Mouse (Mus musculus): ENCODE results near the gene Hormad2. TPM values are rescaled to one million over a fixed set of nuclear protein-coding genes. Genes with fewer than 3 reads are reported as not detected.

Hormad2 gene
- total and polyA plus RNA-seq, 3 experiments = not detected

DNA sequence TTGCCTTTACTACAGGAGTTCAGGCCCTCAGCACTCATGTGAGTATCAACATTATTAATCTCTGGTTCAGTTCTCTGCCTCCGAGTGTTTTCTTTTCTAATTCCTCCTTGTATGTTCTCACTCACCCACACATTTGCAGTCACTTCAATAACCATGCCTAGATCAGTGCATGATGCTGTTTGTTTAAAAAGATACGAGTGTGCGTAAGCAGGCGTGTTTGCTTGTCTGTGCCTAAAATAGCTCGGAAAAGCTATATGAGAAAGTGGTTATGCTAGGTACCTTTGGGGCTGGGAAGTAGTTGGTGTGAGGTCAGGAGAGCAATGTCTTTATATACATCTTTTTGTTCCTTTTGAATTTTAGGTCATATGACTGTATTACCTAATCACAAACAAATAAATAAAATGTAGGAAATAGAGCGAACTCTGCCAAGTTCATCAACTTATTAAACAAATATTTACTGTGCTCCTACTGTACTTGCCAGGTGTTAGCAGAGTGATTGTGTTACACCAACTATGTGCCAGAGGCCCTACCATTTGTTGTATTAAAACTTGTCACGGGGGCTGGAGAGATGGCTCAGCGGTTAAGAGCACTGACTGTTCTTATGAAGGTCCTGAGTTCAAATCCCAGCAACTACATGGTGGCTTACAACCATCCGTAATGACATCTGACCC lies 100.7 kb downstream of the Hormad2 start:
- no peak overlapping the region for H3K27ac ChIP-seq (ENCODE audit: insufficient read depth, low read depth)
- H3K9me3 ChIP-seq (replicated peaks; ENCODE audit: low read length) = no peaks in the 10 kb centered on the region
- dilution Hi-C loops (cut with MboI; ENCODE audit: extremely low pct_ligation_motif_present, extremely low pct_unique_long_range_greater_than_20kb, low sequenced_read_pairs) (no loop called here), in situ Hi-C loops (cut with MboI; ENCODE audit: low pct_ligation_motif_present, low pct_unique_long_range_greater_than_20kb, low sequenced_read_pairs) (no loop called here)
- H3K9ac ChIP-seq (ENCODE audit: insufficient read depth, low read depth) = no peak overlapping the region
- H3K79me2 ChIP-seq (replicated peaks; ENCODE audit: control insufficient read depth, extremely low read depth, insufficient read depth, poor library complexity, severe bottlenecking) = no peaks in the 10 kb centered on the region
- DNase-seq (ENCODE audit: extremely low read depth) = no peak
- no peaks in the 10 kb centered on the region for H3K36me3 ChIP-seq (replicated peaks in 1 of 2; ENCODE audit: control insufficient read depth in 1 of 2, insufficient read depth in 1 of 2, low read length in 1 of 2)
- peaks cover 1% of the 10 kb centered on the region for H3K27me3 ChIP-seq (replicated peaks)
- H3K4me1 ChIP-seq (ENCODE audit: control insufficient read depth in 1 of 2, insufficient read depth in 2 of 2) = peaks cover 6 to 40% of the 10 kb centered on the region in 2 experiments
- no peak overlapping the region for H3K4me3 ChIP-seq (replicated peaks in 1 of 3; ENCODE audit: low read depth in 2 of 3, low read length in 2 of 3, poor library complexity in 1 of 3)
- TF ChIP-seq IRF4 (IDR thresholded peaks at IDR 0.05; ENCODE audit: low read depth, low read length) (no peak), POLR2AphosphoS2 (IDR thresholded peaks at IDR 0.05; ENCODE audit: low read depth, low read length) (no peak), ZMIZ1 (IDR thresholded peaks at IDR 0.05; ENCODE audit: low read depth, low read length) (no peak), JUND (conservative IDR thresholded peaks at IDR 0.05; ENCODE audit: low read depth, low read length) (no peak), RCOR1 (conservative IDR thresholded peaks at IDR 0.05; ENCODE audit: low read depth, low read length) (no peak), ELF1 (IDR thresholded peaks at IDR 0.05; ENCODE audit: low read depth, low read length) (no peak), BHLHE40 (IDR thresholded peaks at IDR 0.05; ENCODE audit: low read depth, low read length) (no peak), GABPA (IDR thresholded peaks at IDR 0.05; ENCODE audit: insufficient replicate concordance, low read depth, low read length) (no peak), ZC3H11A (IDR thresholded peaks at IDR 0.05; ENCODE audit: low read depth, low read length) (no peak), EP300 (IDR thresholded peaks at IDR 0.05; ENCODE audit: low read length) (no peak), CHD1 (IDR thresholded peaks at IDR 0.05; ENCODE audit: low read depth, low read length) (no peak), UBTF (IDR thresholded peaks at IDR 0.05; ENCODE audit: low read depth, low read length) (no peak), NRF1 (IDR thresholded peaks at IDR 0.05; ENCODE audit: low read depth, low read length) (no peak), CTCF (conservative IDR thresholded peaks at IDR 0.05 in 1 of 2, IDR thresholded peaks at IDR 0.05 in 1 of 2; ENCODE audit: low read depth in 2 of 2, low read length in 2 of 2) (no peak)
- H3K4me2 ChIP-seq (ENCODE audit: insufficient read depth, low read depth, poor library complexity, severe bottlenecking) = no peak overlapping the region

- no peak for DNase-seq (ENCODE audit: extremely low read depth)
- Histone ChIP-seq H3K36me3 (replicated peaks in 1 of 2; ENCODE audit: control insufficient read depth in 1 of 2, insufficient read depth in 1 of 2, low read length in 1 of 2) (no peaks in the 10 kb centered on the region), H3K4me2 (ENCODE audit: insufficient read depth, low read depth, poor library complexity, severe bottlenecking) (no peak overlapping the region), H3K4me3 (replicated peaks in 1 of 3; ENCODE audit: low read depth in 2 of 3, low read length in 2 of 3, poor library complexity in 1 of 3) (no peak overlapping the region), H3K27ac (ENCODE audit: insufficient read depth, low read depth) (no peak overlapping the region), H3K4me1 (ENCODE audit: control insufficient read depth in 1 of 2, insufficient read depth in 2 of 2) (peaks cover 9 to 38% of the 10 kb centered on the region in 2 experiments), H3K79me2 (replicated peaks; ENCODE audit: control insufficient read depth, extremely low read depth, insufficient read depth, poor library complexity, severe bottlenecking) (no peaks in the 10 kb centered on the region), H3K27me3 (replicated peaks) (no peaks in the 10 kb centered on the region), H3K9me3 (replicated peaks; ENCODE audit: low read length) (no peaks in the 10 kb centered on the region), H3K9ac (ENCODE audit: insufficient read depth, low read depth) (no peak overlapping the region)
- in situ Hi-C loops (cut with MboI; ENCODE audit: low pct_ligation_motif_present, low pct_unique_long_range_greater_than_20kb, low sequenced_read_pairs) = no loop called here
- TF ChIP-seq BHLHE40 (IDR thresholded peaks at IDR 0.05; ENCODE audit: low read depth, low read length) (no peak), ZC3H11A (IDR thresholded peaks at IDR 0.05; ENCODE audit: low read depth, low read length) (no peak), RAD21 (IDR thresholded peaks at IDR 0.05; ENCODE audit: low read depth, low read length) (no peak), TBP (conservative IDR thresholded peaks at IDR 0.05; ENCODE audit: low read depth, low read length) (no peak), USF1 (IDR thresholded peaks at IDR 0.05; ENCODE audit: low read depth, low read length) (no peak), USF2 (conservative IDR thresholded peaks at IDR 0.05; ENCODE audit: low read depth, low read length) (no peak), SMC3 (IDR thresholded peaks at IDR 0.05; ENCODE audit: low read depth, low read length) (no peak), MYC (IDR thresholded peaks at IDR 0.05; ENCODE audit: low read depth, low read length) (no peak), UBTF (IDR thresholded peaks at IDR 0.05; ENCODE audit: low read depth, low read length) (no peak), IRF4 (IDR thresholded peaks at IDR 0.05; ENCODE audit: low read depth, low read length) (no peak), TCF12 (IDR thresholded peaks at IDR 0.05; ENCODE audit: low read depth, low read length) (no peak), CHD2 (IDR thresholded peaks at IDR 0.05; ENCODE audit: low read length) (no peak), JUND (conservative IDR thresholded peaks at IDR 0.05; ENCODE audit: low read depth, low read length) (no peak), ETS1 (conservative IDR thresholded peaks at IDR 0.05; ENCODE audit: low read depth, low read length) (no peak), NRF1 (IDR thresholded peaks at IDR 0.05; ENCODE audit: low read depth, low read length) (no peak), ZMIZ1 (IDR thresholded peaks at IDR 0.05; ENCODE audit: low read depth, low read length) (no peak), ZNF384 (IDR thresholded peaks at IDR 0.05; ENCODE audit: low read depth, low read length) (no peak)
- dilution Hi-C loops (cut with MboI; ENCODE audit: extremely low pct_ligation_motif_present, extremely low pct_unique_long_range_greater_than_20kb, low sequenced_read_pairs) = no loop called here
Observed at GRCm38 (mm10) chr11:4339275-4339674, 101.6 kb downstream of the Hormad2 start.

Measured in CH12.LX (cell line).